Mouse (Mus musculus) mouse embryonic stem cell (cell line): ENCODE measurements around the gene Tekt2.

ENCODE experiments used
- in situ Hi-C, 2 experiments: fragments of 300-500 bp; cut with MboI; formaldehyde crosslinking; loops; 1 replicate in 1 of 2; 3 replicates in 1 of 2; pipeline ENCODE4 v1.14.3; 2019 to 2020; ENCODE audit warnings: low sequenced_read_pairs in 2 of 2, low pct_unique_long_range_greater_than_20kb in 1 of 2, mixed read lengths in 1 of 2; ENCODE audit not compliant: unreplicated experiment in 1 of 2

Tekt2 gene

DNA sequence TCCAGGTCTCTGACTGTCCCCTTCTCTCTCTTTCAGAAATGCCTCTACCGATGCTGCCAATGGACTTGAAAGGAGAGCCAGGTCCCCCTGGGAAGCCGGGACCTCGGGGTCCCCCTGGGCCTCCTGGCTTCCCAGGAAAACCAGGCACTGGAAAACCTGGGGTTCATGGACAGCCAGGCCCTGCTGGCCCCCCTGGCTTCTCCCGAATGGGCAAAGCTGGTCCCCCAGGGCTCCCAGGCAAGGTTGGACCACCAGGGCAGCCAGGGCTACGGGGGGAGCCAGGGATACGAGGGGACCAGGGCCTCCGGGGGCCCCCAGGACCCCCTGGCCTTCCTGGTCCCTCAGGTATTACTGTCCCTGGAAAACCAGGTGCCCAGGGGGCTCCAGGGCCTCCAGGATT is 15.1 kb downstream of the Tekt2 start:
- in situ Hi-C loops, result no loop called here

GRCm38 (mm10) chr4:126309922-126310309 is 15.6 kb downstream of the Tekt2 start:
- in situ Hi-C loops, result loop anchor here (5.0 to 10.0 kb wide), 2 partner anchors 83 to 85 kb away; no protein-coding TSS in a partner anchor

- in situ Hi-C loops, result loop anchor here (5.0 to 10.0 kb wide), 2 partner anchors 82 to 85 kb away; no protein-coding TSS in a partner anchor
Observed at GRCm38 (mm10) chr4:126309211-126309921, 16.1 kb downstream of the Tekt2 start.

DNA sequence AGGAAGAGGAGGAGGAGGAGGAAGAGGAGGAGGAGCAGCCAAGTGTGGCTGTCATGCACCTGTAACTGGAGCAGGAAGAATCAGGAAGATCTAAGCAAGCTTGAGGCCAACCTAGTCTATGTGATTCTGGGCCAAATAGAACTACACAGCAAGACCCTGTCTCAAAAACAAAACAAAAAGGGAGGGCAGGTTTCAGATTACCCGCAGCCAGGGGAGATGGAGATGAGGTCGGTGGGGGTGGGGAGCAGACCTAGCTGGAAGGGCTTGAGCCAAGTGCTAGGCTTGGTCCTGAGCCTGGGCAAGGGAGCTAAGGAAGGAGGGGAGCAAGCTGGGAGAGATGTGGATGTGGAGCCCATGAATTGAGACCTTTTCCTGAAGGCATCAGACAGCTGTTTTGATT is 18.7 kb downstream of the Tekt2 start:
- in situ Hi-C loops, result loop anchor here (5.0 to 10.0 kb wide), 2 partner anchors 80 to 82 kb away; no protein-coding TSS in a partner anchor

DNA sequence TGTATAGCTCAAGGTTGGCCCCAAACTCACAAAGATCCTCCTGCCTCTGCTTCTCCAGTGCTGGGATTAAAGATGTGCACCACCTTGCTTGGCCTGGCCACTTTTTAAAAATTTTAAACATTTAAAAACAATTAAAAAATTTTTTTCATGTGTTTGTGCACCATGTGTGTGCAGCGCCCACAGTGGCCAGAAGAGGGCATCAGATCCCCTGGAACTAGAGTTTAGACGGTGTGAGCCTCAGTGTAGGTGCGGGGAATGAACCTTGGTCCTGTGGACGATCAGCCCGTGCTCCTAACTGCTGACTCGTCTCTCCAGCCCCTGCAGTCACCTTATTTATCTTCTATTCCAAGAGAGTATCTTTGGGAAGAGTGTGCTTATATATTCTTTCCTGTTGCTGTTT is 19.4 kb downstream of the Tekt2 start:
- in situ Hi-C loops, result loop anchor here (5.0 to 10.0 kb wide), 2 partner anchors 79 to 81 kb away; no protein-coding TSS in a partner anchor

- in situ Hi-C loops, result loop anchor here (5.0 to 10.0 kb wide), 2 partner anchors 78 to 81 kb away; no protein-coding TSS in a partner anchor
Observed at GRCm38 (mm10) chr4:126305428-126305827, 20.1 kb downstream of the Tekt2 start.

DNA sequence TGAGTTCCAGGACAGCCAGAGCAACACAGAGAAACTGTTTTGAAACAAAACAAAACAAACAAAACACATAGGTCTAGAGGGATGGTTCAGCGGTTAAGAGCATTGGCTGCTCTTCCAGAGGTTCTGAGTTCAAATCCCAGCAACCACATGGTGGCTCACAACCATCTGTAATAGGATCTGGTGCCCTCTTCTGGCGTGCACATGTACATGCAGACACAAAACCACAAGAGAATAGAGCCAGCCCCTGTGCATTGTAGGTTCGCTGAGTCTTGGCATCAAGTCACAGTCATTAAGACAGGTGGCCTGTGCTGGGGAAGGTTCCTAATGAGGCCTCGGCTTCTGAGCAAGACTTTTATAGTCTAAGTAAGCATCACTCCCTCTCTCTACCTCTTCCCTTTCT is 21.6 kb downstream of the Tekt2 start:
- in situ Hi-C loops, result loop anchor here in 1 of 2 experiments (10.0 kb wide), 1 partner anchor 79 kb away; no protein-coding TSS in a partner anchor

DNA sequence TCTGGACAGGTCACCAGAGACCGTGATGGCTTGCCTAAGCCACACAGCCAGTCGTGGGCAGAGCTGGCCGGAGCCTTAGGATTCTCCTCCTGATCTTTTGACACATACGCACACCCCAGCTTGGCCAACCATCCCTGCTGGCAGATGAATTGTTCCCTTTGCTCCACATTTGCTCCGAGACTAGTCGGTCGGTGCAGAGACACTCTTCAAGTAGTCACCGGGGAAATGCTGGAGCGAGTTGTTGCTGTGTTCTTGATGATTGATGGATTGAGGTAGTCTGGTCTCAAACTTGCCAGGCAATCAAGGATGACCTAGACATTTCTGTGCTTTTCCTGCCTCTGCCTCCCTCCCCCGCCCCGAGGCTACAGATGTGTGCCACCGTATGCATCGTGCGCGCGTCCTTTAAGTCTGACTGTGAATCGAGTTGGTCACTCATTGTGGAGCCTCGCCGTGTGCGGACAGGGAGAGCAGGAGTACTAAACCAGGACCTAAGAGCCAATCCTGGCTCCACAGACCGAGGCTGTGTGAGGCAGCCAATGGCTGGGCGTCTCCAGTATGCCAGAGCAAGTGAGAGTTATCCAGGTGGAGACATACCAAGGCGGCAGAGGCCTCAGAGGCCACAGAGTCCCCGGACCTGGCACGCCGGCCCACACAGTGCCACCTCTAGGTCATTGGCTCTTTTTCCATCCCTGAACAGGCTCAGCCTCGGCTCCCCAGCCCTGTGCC is 23.7 kb downstream of the Tekt2 start:
- in situ Hi-C loops, result loop anchor here in 1 of 2 experiments (10.0 kb wide), 1 partner anchor 77 kb away; no protein-coding TSS in a partner anchor

- in situ Hi-C loops, result loop anchor here in 1 of 2 experiments (10.0 kb wide), 1 partner anchor 76 kb away; no protein-coding TSS in a partner anchor
Observed at GRCm38 (mm10) chr4:126300916-126301583, 24.4 kb downstream of the Tekt2 start.

DNA sequence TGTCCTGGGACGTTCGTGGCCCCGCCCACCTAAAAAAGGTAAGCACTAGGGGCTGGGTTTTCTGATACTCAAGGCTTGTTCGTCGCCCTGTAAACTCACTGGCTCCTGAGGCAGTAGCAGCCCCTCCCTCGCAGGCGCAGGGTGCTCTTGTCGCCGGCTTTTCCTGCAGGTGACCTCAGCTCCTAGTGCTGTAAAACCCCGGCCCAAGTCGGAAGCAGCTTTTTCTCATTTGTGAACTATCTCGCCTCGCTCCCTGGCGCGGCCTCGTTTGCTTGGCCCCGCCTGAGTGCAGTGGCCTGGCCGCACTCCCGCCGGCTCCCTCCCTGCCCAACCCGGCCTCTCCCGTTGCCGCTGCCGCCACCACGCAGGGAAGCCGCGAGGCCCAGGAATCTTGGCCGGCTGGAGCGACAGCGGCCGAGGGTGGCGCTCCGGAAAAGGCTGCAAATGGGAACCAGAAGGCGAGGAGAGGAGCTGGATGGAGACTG is 28.8 kb downstream of the Tekt2 start:
- in situ Hi-C loops, result no loop called here

DNA sequence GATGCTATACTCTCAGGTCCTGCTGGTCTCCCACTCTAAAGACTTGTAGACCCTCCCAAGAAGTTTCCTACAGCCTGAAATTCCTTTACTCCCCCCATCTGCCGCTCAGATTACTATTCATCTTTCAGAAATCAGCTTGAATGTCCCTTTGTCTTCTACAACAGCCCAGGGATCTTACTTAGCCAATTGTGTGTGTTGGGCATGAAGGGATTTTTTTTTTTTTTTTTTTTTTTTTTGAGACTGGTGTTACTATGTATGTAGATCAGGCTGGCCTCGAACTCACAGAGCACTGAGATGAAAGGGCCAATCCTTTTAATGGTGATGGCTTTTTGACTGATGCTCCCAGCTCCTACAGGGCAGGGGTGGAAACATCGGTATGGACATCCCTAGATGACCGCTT is 29.6 kb downstream of the Tekt2 start:
- in situ Hi-C loops, result no loop called here

- in situ Hi-C loops, result no loop called here
Observed at GRCm38 (mm10) chr4:126295152-126295551, 30.3 kb downstream of the Tekt2 start.

GRCm38 (mm10) chr4:126291196-126291595 is 34.3 kb downstream of the Tekt2 start:
- in situ Hi-C loops, result no loop called here

- in situ Hi-C loops, result no loop called here
Observed at GRCm38 (mm10) chr4:126290314-126290713, 35.2 kb downstream of the Tekt2 start.

DNA sequence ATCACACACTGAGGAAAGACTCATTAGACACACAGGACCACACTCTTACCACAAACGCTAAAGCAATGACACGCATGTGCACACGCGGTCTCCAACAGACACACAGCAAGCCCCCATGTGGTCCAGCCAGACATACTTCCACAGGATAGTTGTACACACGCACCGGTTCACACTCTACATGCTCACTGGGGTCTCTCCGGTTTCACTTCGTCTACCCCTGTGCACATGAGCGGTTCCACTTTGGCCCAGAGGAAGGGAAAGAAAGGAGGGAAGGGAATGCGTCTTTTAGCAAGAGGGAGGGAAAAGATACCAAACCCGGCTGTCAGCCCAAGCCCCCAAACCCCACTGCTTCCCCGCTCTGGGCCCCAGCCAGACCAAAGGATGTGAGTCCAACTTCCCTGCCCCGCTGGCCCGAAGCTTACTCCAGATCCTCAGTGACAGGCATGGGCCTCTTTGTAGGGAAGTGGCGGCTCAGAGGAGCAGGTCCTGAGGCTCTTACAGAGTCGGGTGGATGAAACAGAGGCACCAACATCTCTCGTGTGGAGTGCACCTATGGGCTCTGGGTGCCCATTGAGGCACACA is 37.3 kb downstream of the Tekt2 start:
- in situ Hi-C loops, result no loop called here

DNA sequence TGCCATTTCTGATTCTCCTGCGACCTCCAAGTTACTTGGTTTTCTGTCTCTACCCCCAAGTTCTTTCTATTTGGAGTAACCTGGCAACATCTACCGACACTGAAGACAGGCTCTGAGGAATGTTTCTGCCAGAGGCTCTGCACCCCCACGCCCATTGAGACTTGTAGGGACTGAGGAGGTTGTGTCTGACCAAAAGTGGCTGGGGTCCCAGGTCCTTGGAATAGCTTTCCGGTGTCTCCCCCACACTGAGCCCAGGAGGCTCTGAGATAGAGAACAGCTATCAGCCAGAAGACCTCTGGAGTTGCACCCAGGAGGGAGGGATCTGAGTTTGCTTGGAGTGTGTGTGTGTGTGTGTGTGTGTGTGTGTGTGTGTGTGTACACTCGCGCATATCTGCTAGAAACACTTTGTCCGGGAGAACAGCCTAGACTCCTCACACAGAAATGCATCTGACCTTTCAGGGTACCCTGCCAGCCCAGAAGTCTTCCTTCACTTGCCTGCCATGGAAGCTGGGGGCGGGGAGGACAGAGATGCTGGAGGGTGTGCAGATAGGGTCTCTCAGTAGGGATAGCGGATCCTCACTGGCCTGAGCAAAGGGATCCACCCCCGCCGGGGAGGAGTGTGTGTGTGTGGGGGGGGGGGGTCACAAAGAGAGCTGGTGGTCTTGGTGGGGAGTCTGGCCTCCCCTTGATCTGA is 38.0 kb downstream of the Tekt2 start:
- in situ Hi-C loops, result no loop called here

DNA sequence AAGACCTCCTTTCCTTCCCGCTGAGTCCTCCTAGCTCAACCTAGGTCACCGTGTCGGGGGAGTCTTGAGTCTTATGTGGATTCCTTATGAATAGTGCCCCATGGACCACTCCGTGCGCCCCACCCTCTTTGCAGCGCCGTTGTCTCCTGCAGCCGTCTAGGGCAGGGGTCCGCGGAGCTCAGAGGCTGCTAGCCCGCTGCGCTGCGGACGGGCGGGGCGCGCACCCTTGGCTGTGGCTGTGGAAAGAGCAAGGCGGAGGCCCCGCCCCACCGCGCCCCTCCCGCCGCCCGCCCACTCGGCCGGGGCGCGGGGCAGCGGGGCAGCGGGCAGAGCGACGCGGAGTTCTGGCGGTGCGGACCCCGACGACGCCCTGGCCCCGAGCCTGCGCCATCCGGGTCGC is 39.0 kb downstream of the Tekt2 start, which contains the start of gene Col8a2:
Gene Col8a2, plus strand, starts transcription at position 302 of the 400 bp plus-strand sequence.
- in situ Hi-C loops, result no loop called here

DNA sequence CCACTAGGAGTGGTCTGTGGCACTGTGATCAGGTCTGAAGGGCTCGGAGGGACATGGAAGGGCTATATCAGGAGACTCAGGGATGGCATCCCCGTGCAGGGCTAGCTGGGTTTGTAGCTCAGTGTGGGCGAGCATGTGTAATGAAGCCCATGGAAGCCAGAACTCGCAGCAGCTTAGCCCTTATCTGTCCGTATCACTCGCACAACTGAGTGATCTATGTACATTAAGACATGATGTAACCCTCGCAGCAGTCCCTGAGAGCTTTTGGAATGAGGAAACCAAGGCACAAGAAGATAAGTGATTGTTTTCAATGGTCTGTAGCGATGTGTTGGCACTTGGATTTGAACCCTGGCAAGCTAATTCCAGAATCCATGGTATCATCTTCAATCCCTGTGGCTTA is 41.9 kb downstream of the Tekt2 start:
- in situ Hi-C loops, result no loop called here
